Mouse (Mus musculus): ENCODE results near the gene Pak4.

GRCm38 (mm10) chr7:28601029-28601428 is 3.0 kb upstream of the Pak4 start:
- TF ChIP-seq NELFE (IDR thresholded peaks at IDR 0.05; ENCODE audit: low read depth, low read length) (no peak), POLR2A (IDR thresholded peaks at IDR 0.05; ENCODE audit: control insufficient read depth in 1 of 2, insufficient read depth in 1 of 2, low read depth in 1 of 2, low read length in 2 of 2, poor library complexity in 1 of 2) (no peak)
